Mouse (Mus musculus) CH12.LX (cell line): ENCODE measurements around the gene Kctd8. TPM values are rescaled to one million over a fixed set of nuclear protein-coding genes. Genes with fewer than 3 reads are reported as not detected.

Source experiments
- DNase-seq: peaks from one replicate; pipeline ENCODE4 v3.0.0-alpha.2; 2013; ENCODE audit errors: extremely low read depth
- H3K27ac ChIP-seq: 2 replicates; pipeline ENCODE4 v1.5.1; 2012; ENCODE audit warnings: low read depth, mild to moderate bottlenecking, control low read depth, moderate library complexity; ENCODE audit not compliant: insufficient read depth
- H3K27me3 ChIP-seq: replicated peaks from 2 replicates; pipeline ENCODE3; 2012; ENCODE audit warnings: inconsistent platforms
- H3K36me3 ChIP-seq, 2 experiments: replicated peaks in 1 of 2; 2 replicates each; pipeline versions ENCODE3 to v1.6.1; 2012; ENCODE audit warnings: inconsistent platforms in 1 of 2, low read length in 1 of 2, mild to moderate bottlenecking in 1 of 2, mixed read lengths in 1 of 2, moderate library complexity in 1 of 2; ENCODE audit not compliant: control insufficient read depth in 1 of 2, insufficient read depth in 1 of 2
- H3K4me1 ChIP-seq, 2 experiments: 2 replicates each; pipeline ENCODE4 v1.6.1; 2012; ENCODE audit warnings: inconsistent platforms in 1 of 2, moderate library complexity in 1 of 2; ENCODE audit not compliant: insufficient read depth in 2 of 2, control insufficient read depth in 1 of 2
- H3K4me2 ChIP-seq: 2 replicates; pipeline ENCODE4 v1.6.1; 2012; ENCODE audit warnings: low read depth, mild to moderate bottlenecking, control low read depth; ENCODE audit not compliant: poor library complexity, insufficient read depth, severe bottlenecking
- H3K4me3 ChIP-seq, 3 experiments: fragments of 150-350 bp in 1 of 3; sonication (generic) in 1 of 3; replicated peaks in 1 of 3; 2 replicates each; pipeline versions ENCODE3 to v1.5.1; 2011 to 2012; ENCODE audit warnings: low read depth in 2 of 3, low read length in 2 of 3, mild to moderate bottlenecking in 2 of 3, moderate library complexity in 2 of 3, control low read depth in 1 of 3, improper control_type of control experiment in 1 of 3, inconsistent platforms in 1 of 3, mixed read lengths in 1 of 3; ENCODE audit not compliant: poor library complexity in 1 of 3
- H3K79me2 ChIP-seq: replicated peaks from 2 replicates; pipeline ENCODE4 v1.6.1; 2012; ENCODE audit warnings: mild to moderate bottlenecking, moderate library complexity; ENCODE audit not compliant: control insufficient read depth, poor library complexity, insufficient read depth, severe bottlenecking; ENCODE audit errors: extremely low read depth
- H3K9ac ChIP-seq: 2 replicates; pipeline ENCODE4 v1.6.1; 2012; ENCODE audit warnings: low read depth, mild to moderate bottlenecking, control low read depth, moderate library complexity; ENCODE audit not compliant: insufficient read depth
- H3K9me3 ChIP-seq: replicated peaks from 2 replicates; pipeline ENCODE3; 2012; ENCODE audit warnings: low read length, inconsistent platforms, mixed read lengths
- ELF1 ChIP-seq: IDR thresholded peaks from 2 replicates; pipeline ENCODE4 v1.6.1; 2014; ENCODE audit warnings: low read depth, mild to moderate bottlenecking, inconsistent platforms, low read length, improper control_type of control experiment
- ETS1 ChIP-seq: conservative IDR thresholded peaks from 2 replicates; pipeline ENCODE4 v1.6.1; 2012; ENCODE audit warnings: low read depth, mild to moderate bottlenecking, inconsistent platforms, low read length, improper control_type of control experiment, moderate library complexity
- GABPA ChIP-seq: IDR thresholded peaks from 2 replicates; pipeline ENCODE4 v1.6.1; 2012; ENCODE audit warnings: low read depth, low read length, improper control_type of control experiment, inconsistent platforms; ENCODE audit not compliant: insufficient replicate concordance
- IRF4 ChIP-seq: IDR thresholded peaks from 2 replicates; pipeline ENCODE4 v1.6.1; 2014; ENCODE audit warnings: low read depth, mild to moderate bottlenecking, inconsistent platforms, low read length, improper control_type of control experiment
- JUN ChIP-seq: IDR thresholded peaks from 2 replicates; pipeline ENCODE4 v1.6.1; 2011; ENCODE audit warnings: low read depth, mild to moderate bottlenecking, low read length, improper control_type of control experiment, moderate library complexity; ENCODE audit not compliant: insufficient read depth
- POLR2A ChIP-seq: IDR thresholded peaks from 2 replicates; pipeline ENCODE4 v1.6.1; 2011; ENCODE audit warnings: low read depth, mild to moderate bottlenecking, improper control_type of control experiment, low read length
- POLR2AphosphoS2 ChIP-seq: IDR thresholded peaks from 2 replicates; pipeline ENCODE4 v1.6.1; 2011; ENCODE audit warnings: low read depth, low read length, improper control_type of control experiment
- RAD21 ChIP-seq: IDR thresholded peaks from 2 replicates; pipeline ENCODE4 v1.6.1; 2011; ENCODE audit warnings: low read depth, mild to moderate bottlenecking, low read length, improper control_type of control experiment, moderate library complexity
- RCOR1 ChIP-seq: conservative IDR thresholded peaks from 2 replicates; pipeline ENCODE4 v1.6.1; 2012; ENCODE audit warnings: low read depth, mild to moderate bottlenecking, inconsistent platforms, low read length, improper control_type of control experiment
- TCF12 ChIP-seq: IDR thresholded peaks from 2 replicates; pipeline ENCODE4 v1.6.1; 2014; ENCODE audit warnings: low read depth, mild to moderate bottlenecking, inconsistent platforms, low read length, improper control_type of control experiment
- ZMIZ1 ChIP-seq: IDR thresholded peaks from 2 replicates; pipeline ENCODE4 v1.6.1; 2012; ENCODE audit warnings: low read depth, mild to moderate bottlenecking, inconsistent platforms, low read length, improper control_type of control experiment
- ZNF384 ChIP-seq: IDR thresholded peaks from 2 replicates; pipeline ENCODE4 v1.6.1; 2012; ENCODE audit warnings: low read depth, low read length, improper control_type of control experiment, inconsistent platforms
- dilution Hi-C: fragments of 300-500 bp; cut with MboI; formaldehyde crosslinking; loops from 2 replicates; pipeline ENCODE4 v1.14.3; 2020; ENCODE audit warnings: low sequenced_read_pairs; ENCODE audit not compliant: extremely low pct_unique_long_range_greater_than_20kb, extremely low pct_ligation_motif_present
- in situ Hi-C: fragments of 300-500 bp; cut with MboI; formaldehyde crosslinking; loops from 3 replicates; pipeline ENCODE4 v1.14.3; 2019; ENCODE audit warnings: low sequenced_read_pairs, low pct_ligation_motif_present, low pct_unique_long_range_greater_than_20kb, mixed read lengths
- polyA plus RNA-seq: library from polyadenylated mRNA; unstranded; fragments of >175 nt; gene quantifications from 2 replicates; pipeline ENCODE4 v1.2.1, GENCODE M21; 2012; ENCODE audit warnings: low read depth; ENCODE audit not compliant: insufficient read length
- total RNA-seq, 2 experiments: library from RNA; depleted of rRNA; stranded (reverse); fragments of 300-350 nt in 1 of 2; fragments of >200 nt in 1 of 2; gene quantifications; 2 replicates each; pipeline ENCODE4 v1.2.3; 2012 to 2014

The Kctd8 gene
- total and polyA plus RNA-seq, 3 experiments, result not detected

DNA sequence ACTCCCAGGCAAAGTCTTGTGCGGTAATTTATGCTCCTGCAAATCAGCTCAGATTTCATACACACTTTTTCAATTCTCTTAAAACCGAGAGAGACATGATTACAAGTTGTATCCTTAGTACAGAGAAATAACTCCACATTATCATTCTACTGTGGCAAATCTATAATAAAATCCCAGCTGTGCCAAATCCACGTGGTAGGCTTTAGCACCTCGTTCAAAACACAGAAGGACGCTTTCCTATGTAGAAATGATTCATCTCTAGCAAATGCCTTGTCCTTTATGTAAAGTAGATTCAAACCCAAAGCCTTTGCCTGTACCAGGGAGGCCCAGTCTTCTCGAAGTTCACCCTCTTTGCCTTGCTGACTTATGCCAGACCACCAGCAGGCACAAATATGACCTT lies 57.1 kb downstream of the Kctd8 start:
- Histone ChIP-seq H3K27ac (no peak overlapping the region), H3K4me3 (no peak overlapping the region), H3K9ac (no peak overlapping the region), H3K4me1 (no peaks in the 10 kb centered on the region), H3K9me3 (no peaks in the 10 kb centered on the region), H3K27me3 (no peaks in the 10 kb centered on the region), H3K36me3 (no peaks in the 10 kb centered on the region), H3K4me2 (no peak overlapping the region), H3K79me2 (no peaks in the 10 kb centered on the region)
- in situ Hi-C loops, result no loop called here
- no peak for DNase-seq
- dilution Hi-C loops, result no loop called here
- no peak for TF ChIP-seq POLR2AphosphoS2
- TF ChIP-seq TCF12, result no peak
- no peak for TF ChIP-seq ZNF384
- no peak for TF ChIP-seq ZMIZ1

GRCm38 (mm10) chr5:69252366-69252765 lies 89.1 kb downstream of the Kctd8 start:
- Histone ChIP-seq H3K36me3 (no peaks in the 10 kb centered on the region), H3K9ac (no peak overlapping the region), H3K4me1 (no peaks in the 10 kb centered on the region), H3K27me3 (no peaks in the 10 kb centered on the region), H3K79me2 (no peaks in the 10 kb centered on the region), H3K27ac (no peak overlapping the region), H3K4me3 (no peak overlapping the region), H3K9me3 (no peaks in the 10 kb centered on the region), H3K4me2 (no peak overlapping the region)
- DNase-seq, result no peak
- dilution Hi-C loops, result no loop called here
- TF ChIP-seq GABPA (no peak), ETS1 (no peak), ELF1 (no peak), ZNF384 (no peak), RCOR1 (no peak)
- in situ Hi-C loops, result no loop called here

DNA sequence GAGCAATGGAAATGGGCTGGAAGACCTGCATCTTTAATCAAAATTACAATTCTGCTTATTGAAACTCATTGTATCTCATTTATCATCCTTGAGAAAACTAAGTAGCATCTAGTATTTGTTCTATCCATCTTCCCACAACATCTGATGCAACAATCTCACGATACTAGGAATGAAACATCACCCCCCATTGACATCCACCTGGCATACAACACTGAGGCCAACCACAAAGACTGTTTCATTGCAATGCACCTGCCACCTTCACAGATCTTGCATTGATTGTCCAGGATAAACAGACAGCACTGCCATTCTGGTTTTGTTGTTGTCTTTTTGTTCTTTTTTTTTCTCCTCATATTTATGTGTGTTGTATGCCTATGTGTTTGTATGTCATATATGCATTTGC lies 99.5 kb downstream of the Kctd8 start:
- Histone ChIP-seq H3K4me3 (no peak overlapping the region), H3K27ac (no peak overlapping the region), H3K27me3 (no peaks in the 10 kb centered on the region), H3K9me3 (no peaks in the 10 kb centered on the region), H3K9ac (no peak overlapping the region), H3K79me2 (no peaks in the 10 kb centered on the region), H3K4me2 (no peak overlapping the region), H3K36me3 (no peaks in the 10 kb centered on the region), H3K4me1 (no peaks in the 10 kb centered on the region)
- no peak for DNase-seq
- in situ Hi-C loops, result no loop called here
- TF ChIP-seq POLR2AphosphoS2 (no peak), JUN (no peak), ELF1 (no peak), RAD21 (no peak), POLR2A (no peak), IRF4 (no peak), TCF12 (no peak)
- dilution Hi-C loops, result no loop called here
